Mouse (Mus musculus) neutrophil, adult 5-6 weeks (primary cell): ENCODE results near the gene Dock10. TPM values are rescaled to one million over a fixed set of nuclear protein-coding genes. Genes with fewer than 3 reads are reported as not detected.

Source experiments
- ATAC-seq: fragments of 151-379, 151-347 bp; 2 replicates; pipeline ENCODE4 v1.8.0; 2017; ENCODE audit warnings: mild to moderate bottlenecking, moderate TSS enrichment; ENCODE audit not compliant: insufficient number of reproducible peaks, poor library complexity, low FRiP score, severe bottlenecking; ENCODE audit errors: extremely low read depth
- total RNA-seq: library from RNA; stranded (forward); fragments of 200-1000 nt; gene quantifications from 2 replicates; pipeline ENCODE4 v1.2.3, GENCODE M21; 2017

Gene Dock10
- total RNA-seq, 1 experiment from 2014 or later, result 186 TPM

DNA sequence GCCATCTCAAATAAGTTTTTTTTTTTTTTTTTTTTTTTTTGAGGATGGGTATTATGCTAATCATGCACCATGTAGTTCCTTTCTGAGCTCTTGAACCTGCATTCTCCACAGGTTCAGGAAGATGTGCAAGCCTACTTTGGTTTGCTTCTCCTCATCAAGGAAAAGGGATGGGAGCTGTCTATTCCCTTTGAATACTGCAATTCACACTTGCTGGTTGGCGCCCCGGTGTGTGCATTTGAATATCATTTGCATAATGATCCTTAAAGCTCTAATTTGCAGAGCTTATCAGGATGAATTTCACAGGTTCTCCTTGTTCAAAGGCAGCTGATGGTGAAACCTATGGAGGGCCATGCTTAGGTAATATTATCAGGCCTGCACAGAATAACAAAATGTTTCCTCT, 237.9 kb downstream of the Dock10 start:
- no peak for ATAC-seq

DNA sequence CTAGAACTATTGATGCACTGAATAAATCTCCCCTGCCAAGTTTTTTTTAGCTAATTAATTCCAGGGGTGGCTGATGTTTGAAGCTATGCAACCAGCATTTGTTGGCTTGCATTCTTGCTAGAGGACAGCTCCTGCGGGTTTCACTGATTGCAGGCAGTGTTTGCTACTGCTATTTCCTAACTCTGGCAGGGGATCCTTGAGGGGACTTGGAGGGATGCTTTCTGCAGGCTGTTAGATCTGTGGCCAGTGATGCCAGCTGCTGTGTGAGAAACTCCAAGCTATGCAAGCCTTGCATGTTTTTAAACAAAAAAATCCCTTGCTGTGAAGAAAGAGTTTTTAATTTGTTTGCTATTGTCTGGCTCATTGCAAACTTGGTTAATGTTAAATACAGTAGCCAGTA, 238.4 kb downstream of the Dock10 start:
- no peak for ATAC-seq

DNA sequence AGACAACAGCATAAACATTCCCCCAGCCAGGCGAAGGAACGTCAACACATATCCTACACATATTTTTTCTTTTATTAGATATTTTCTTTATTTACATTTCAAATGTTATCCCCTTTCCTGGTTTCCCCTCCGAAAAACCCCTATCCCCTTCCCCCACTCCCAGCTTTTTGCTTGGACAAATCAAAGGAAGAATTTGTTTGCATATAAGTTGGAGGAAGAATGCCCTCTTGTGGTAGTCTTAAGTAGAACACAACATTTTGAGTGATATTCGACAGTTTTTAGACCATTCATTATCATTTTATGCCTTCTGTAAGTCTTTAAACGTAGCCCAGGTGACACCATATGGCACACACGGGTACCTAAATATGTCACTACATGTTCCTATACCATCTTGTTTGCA, 242.5 kb downstream of the Dock10 start:
- ATAC-seq, result no peak

DNA sequence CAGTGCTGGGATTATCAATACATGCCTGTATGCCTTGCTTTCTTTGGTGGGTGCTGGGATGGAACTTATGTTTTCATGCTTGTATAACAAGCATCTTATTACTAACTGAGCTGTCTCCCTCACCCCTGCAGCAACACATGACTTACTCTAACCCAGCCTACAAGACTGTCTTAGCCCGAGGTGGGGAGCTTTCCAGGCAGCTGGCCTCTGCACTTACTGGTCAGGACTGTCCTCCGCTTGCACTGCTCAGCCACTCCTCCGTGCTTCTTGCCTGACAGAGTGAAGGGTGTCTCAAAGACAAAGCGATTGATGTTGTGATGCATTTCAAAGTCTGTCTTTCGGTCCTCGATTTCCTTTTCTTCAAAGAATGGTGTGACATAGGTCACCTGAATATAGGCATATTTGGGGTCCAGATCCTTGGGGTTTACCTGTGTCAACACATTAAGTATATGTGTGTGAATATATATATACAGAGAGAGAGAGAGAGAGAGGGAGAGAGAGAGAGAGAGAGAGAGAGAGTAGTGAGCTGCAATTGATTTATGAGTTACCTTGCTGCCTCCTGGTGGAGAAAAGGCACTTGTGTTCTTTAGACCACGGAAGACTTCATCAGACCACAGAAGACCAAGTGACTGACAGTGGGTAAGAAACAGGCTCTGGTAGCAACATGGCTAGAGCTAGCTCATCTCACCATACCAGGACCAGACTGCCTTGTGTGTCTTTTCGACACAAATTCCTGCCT, 245.9 kb downstream of the Dock10 start:
- no peak for ATAC-seq

DNA sequence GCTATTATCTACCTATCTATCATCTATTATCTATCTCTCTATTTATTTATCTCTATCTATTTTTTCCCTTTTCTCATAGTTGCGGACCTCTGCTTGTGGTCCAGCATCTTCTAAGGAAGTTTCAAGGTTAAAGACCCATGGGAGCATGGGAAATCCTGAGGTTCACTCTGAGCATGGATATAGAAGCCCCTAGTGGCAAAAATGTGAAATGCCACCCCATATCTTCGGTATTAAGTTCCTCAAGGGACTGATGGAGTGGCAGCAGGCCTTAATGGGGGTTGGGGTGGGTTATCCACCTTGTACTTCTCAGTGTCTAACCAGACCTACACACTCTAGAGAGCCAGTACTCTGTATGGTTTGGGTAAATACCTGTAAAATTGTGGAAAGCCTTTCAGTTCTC, 253.6 kb downstream of the Dock10 start:
- ATAC-seq, result no peak

DNA sequence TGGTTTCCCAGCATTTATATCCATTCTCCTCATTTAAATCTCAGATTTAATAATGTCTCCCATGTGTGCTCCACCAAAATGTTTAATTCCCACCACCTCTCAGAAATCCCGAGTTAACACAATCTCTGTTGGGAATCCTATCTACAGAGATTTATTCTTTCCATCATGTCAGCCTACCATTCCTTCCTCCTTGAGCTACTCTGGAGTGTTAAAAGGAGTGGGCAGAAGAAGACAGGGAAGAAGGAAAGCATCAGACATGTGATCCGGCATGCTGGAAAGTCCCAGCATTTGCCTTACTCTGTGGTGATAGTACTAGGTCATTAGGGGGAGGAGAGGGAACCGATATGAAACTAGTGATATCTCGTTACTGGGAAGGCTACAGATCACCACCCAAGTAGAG, 254.2 kb downstream of the Dock10 start:
- ATAC-seq, result no peak

DNA sequence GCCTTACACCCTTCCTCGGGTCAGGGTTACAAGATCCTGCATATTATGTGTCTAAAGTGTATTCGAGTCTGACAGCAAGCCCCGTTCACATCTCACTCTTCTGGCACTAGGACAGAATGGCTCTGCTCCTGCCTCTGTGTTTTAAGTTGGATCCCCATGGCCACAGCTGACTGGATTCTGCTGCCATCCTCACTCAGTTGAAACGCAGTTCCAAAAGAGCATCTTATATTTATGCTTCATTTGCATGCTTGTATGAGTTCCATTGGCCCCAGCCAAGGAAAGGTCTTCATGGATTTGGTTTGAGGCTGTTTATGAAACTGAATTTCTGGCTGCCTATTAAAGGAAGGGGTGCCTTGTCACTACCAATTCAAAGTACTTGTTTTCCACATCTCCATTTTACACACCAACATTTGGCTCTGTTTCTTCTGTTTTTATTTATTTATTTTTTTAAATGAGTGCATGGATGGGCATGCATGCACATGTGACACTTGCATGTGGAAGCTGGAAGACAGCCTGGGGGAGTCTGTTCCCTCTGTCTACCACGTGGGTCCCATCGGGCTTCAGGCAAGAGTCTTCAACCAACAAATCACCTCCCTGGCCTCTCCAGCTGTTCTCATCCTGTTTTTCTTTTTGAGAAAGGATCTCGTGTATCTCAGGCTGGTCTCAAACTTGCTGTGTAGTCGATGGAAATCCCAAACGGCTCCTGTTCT, 255.7 kb downstream of the Dock10 start:
- no peak for ATAC-seq

DNA sequence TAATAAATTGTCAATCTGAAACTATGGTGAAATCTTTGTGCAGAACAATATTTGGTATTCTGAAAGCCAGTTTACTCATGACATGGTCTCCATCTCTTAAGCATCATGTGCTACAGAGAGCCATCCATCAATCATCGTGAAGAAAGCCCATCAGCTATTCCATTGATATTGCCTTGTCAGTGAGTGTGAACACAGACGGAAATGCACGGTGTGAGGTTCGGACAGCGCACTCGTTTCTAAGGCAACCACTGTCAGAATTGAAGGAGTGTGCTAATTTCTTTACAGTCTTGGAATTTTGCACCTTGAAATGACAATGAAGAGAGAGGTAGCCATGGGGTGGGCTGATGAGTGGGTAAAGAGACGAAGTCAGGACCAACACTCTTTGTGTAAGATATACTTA, 259.1 kb downstream of the Dock10 start:
- ATAC-seq, result no peak

DNA sequence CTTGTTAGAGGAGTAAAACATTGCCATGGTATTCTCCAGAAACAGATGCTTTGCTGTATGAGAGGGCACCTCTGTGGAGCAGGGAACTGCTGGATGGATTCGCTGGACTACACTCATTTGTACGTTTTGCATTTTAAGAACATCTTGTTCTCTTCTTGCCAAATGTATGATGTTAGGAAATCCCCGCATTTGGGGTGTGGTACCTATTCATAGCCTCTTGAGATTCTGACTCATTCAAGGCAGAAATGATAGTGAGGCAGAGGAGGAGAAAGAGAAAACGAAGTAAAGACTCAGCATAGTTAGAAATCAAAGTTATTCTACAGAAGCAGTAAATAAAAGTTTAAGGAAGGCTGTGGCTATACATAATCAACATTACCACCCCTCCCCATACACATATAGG, 262.0 kb downstream of the Dock10 start:
- no peak for ATAC-seq

DNA sequence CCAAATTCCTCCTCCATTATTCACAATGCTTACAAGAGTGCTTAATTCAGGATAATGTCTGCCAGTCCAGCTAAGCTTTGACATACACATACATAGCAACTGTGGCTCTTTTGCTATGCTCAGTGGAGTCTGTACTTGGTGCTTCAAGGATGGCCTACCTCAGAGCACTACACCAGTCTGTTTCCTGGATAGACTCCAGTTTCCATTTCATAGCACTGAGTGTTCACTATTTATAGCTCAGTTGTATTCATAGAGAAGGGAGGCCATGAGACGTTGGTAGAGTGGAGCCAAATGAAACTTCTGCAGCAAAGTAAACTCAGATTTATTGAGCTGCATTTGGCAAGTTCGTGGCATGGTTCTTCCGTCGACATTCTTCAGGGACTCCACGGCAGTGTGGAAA, 274.9 kb downstream of the Dock10 start:
- no peak for ATAC-seq

DNA sequence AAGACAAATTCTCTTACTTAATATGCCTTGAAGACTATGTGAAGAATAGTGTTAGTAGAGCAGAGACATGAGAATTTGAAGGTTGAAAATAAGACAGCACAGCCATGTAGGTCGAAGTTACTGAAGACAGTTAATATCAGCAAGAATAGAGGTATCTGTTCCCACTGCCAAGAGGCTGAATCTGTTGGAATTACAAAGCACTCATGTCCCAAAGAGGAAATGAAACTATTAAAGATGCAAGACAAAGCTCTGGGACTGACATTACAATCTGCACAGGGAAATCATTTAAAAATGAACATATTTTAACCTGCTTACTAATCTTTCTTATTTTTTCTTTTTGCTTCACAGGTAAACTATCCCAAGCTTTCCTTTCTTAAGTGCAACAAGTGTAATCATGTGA, 283.4 kb downstream of the Dock10 start:
- ATAC-seq, result no peak

DNA sequence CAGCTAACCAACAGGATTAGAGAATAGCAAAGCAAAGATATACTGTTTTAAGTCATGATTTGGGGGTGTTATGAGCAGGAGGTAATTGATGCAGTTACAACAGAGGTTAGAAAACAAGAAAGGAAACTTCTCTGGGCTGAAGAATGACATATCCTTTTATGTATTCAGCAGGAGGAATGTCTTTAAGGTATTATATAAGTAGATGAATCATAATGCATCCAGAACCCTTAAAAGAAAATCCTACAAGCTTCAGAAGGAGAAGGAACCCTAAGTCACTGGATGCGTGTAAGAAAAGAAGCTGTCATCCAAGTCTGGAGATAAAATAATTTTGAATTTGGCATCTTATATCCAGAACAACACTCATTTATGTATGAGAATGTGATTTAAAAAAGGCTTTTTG, 285.9 kb downstream of the Dock10 start:
- ATAC-seq, result no peak

DNA sequence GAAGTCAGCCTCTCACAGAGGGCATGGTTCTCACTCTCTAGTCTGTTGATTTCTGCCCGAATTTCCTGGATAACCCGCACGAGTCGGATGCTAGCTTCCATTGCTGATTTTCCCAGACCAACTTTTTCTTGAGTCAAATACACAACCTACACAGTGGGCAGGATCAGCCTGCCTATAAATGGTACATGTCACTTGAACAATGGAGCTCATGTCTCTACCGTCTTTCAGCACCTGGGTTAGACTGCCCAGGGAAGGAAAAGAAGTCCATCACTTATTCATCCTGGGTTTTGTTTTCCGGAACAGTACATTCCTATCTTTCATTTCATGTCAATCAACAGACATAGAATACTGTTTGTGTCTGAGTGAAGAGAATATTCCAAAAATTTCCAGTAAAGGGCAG, 297.0 kb downstream of the Dock10 start, which contains the start of gene Gm45261:
TSS of gene Gm45261 (minus strand) at position 101 of the 400 bp plus-strand sequence.
- no peak for ATAC-seq

DNA sequence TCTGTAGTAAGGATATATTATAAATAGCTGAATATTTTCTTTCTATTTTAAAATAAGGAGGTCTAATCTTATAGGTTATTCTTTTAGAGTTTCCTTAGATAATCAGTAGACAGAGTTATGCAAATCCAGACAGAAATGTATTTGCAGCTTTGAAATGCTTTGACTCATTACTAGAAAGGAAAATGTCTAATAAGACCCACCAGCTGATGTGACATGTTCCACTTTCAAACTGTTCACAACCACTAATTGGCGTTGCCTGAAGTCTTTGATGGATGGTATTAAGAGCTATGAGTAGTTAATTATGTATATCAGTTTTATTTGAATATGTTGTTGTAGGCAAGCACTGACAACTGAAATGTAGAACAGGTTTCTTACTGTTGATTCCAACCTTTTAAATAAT, 298.4 kb downstream of the Dock10 start:
- ATAC-seq, result no peak

DNA sequence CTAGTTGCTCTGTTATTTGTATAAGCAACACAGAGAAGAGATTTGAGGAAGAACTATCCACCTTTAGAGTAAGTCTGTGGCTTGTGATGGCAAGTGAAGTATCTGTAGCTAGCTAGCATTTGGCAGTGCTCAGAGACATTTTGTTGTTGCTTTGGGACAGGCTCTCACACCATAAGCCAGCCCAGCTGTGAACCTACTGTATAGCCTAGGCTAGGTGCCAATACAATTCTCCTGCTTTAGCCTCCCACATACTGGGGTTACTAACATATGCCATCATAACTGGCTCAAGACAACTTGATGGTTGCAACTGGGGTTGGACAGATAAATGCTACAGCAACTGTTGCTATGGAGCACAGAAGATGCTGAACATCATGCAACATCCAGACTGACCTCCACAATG, 298.9 kb downstream of the Dock10 start:
- no peak for ATAC-seq

DNA sequence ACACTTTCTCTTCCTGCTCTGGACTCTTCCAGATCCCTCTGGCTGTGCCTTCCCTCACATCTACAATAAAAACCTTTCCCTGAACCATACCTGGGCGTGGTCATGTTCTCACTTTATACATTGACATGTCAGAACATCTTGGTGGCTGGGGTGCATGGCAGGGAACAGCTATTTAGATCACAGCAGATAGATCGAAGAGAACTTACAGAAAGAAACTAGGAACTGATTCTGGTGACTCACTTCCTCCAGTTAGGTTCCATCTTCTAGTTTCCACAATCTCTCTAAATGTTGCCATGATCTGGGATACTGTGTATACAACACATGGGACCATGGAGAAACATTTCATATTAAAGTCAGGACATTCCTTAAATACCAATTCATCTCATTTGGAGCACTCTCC, 304.4 kb downstream of the Dock10 start:
- ATAC-seq, result no peak

DNA sequence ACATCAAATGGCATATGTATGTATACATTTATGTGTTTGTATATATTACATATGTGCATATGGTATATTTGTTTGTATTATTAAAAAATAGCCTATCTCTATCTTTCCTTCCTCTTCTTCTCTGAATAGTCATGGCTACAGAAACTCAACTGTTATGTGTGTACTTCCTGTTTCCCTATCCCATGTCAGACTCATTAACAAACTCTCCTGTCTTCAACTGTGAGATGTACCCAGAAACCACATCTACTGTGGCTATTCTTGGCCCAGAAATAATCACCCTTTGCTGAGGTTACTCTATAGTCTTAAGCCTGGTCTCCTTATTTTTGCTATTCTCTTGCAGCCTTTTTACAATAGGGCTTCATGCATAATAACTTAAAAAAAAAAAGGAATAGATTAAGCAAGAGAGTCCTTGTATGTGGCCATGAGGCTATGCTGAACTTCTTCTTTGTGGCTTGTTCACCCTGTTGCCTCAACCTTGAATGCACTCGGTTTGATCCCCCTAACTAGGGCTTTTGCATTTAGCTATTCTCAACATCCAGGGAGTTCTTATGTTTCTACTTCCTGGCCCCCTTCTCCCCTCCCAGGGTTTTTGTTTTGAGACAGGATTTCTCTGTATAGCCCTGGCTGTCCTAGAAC, 306.3 kb downstream of the Dock10 start:
- peak; percentile 62; the same call in 1 of the 2 replicates for ATAC-seq
